Mouse (Mus musculus) hindbrain, postnatal 0 days (tissue): ENCODE data around the gene Rbfox2. TPM values are rescaled to one million over a fixed set of nuclear protein-coding genes. Genes with fewer than 3 reads are reported as not detected.

Experiments used
- ATAC-seq: fragments of 200-750 bp; cut with Nextera tagmentation; 2 replicates; pipeline ENCODE4 v1.8.0; 2017; ENCODE audit warnings: mild to moderate bottlenecking, moderate TSS enrichment, moderate library complexity
- DNase-seq: peaks from one replicate; pipeline ENCODE4 v3.0.0-alpha.2; 2015; ENCODE audit warnings: low spot score
- H3K27ac ChIP-seq: fragments of 300-500 bp; sonication (generic); 2 replicates; pipeline ENCODE4 v1.5.1; 2014; ENCODE audit warnings: mild to moderate bottlenecking
- H3K27me3 ChIP-seq: fragments of 300-500 bp; sonication (generic); 2 replicates; pipeline ENCODE4 v1.6.1; 2014; ENCODE audit warnings: low read length, mixed read lengths; ENCODE audit not compliant: insufficient read depth
- H3K36me3 ChIP-seq: fragments of 300-500 bp; sonication (generic); 2 replicates; pipeline ENCODE4 v1.6.1; 2014; ENCODE audit warnings: low read length, mixed read lengths; ENCODE audit not compliant: insufficient read depth
- H3K4me1 ChIP-seq: fragments of 300-500 bp; sonication (generic); 2 replicates; pipeline ENCODE4 v1.6.1; 2014; ENCODE audit warnings: antibody characterized with exemption, low read length, mixed read lengths; ENCODE audit not compliant: insufficient read depth
- H3K4me2 ChIP-seq: fragments of 300-500 bp; sonication (generic); 2 replicates; pipeline ENCODE4 v1.6.1; 2014; ENCODE audit warnings: low read depth, mild to moderate bottlenecking, low read length, moderate library complexity, mixed read lengths
- H3K4me3 ChIP-seq: fragments of 300-500 bp; sonication (generic); 2 replicates; pipeline ENCODE4 v1.5.1; 2014; ENCODE audit warnings: low read length
- H3K9ac ChIP-seq: fragments of 300-500 bp; sonication (generic); replicated peaks from 2 replicates; pipeline ENCODE4 v1.6.1; 2014; ENCODE audit warnings: mild to moderate bottlenecking, low read length, moderate library complexity, mixed read lengths
- H3K9me3 ChIP-seq: fragments of 300-500 bp; sonication (generic); 2 replicates; pipeline ENCODE4 v1.6.1; 2016; ENCODE audit warnings: low read length, mixed read lengths
- CTCF ChIP-seq: IDR thresholded peaks from 2 replicates; pipeline ENCODE4 v1.5.1; 2016; ENCODE audit warnings: antibody characterized with exemption, control low read depth, low read depth
- WGBS: fragments of 180-500 bp; shearing (Covaris S2); extraction: QIAGEN DNeasy Blood & Tissue Kit; methylation state at CpG from one replicate; pipeline ENCODE4 v1.1.7; 2014; 5-methylcytosine and 5-hydroxymethylcytosine counted together
- polyA plus RNA-seq: library from polyadenylated mRNA; unstranded; fragments of >200 nt; fragmentation: Nextera tagmentation; extraction: Ambion mirVana; gene quantifications from 2 replicates; pipeline ENCODE4 v1.2.1, GENCODE M21; 2015
- total RNA-seq: library from RNA; depleted of rRNA; stranded (reverse); fragments of >200 nt; gene quantifications from 2 replicates; pipeline ENCODE4 v1.2.3, GENCODE M21; 2014

Rbfox2 gene
- total and polyA plus RNA-seq, 2 experiments from 2014 or later, result 91.9 to 294 TPM

DNA sequence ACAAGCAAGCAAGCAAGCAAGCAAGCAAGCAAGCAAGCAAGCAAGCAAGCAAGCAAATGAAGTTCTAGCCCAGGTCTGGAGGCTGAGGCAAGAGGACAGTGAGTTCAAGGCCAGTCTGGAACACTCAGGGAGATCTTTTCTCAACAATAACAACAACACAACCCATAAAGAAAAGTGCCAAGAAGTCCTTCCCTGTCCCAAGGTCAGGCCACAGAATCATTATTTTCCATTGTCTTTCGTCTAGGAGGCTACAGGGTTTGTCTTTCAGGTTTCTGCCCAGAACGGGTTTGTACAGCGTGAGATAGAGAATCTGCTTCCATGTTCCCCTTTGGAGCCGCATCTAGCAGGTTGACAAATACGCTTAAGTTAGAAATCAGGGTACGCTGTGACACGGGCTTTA, 43.3 kb upstream of the Rbfox2 start:
- H3K36me3 ChIP-seq, result no peaks in the 10 kb centered on the region
- no peak overlapping the region for H3K4me2 ChIP-seq
- H3K4me1 ChIP-seq, result peaks cover 8% of the 10 kb centered on the region
- H3K27ac ChIP-seq, result no peak overlapping the region
- no peak overlapping the region for H3K4me3 ChIP-seq
- H3K9ac ChIP-seq, result no peak overlapping the region
- no peaks in the 10 kb centered on the region for H3K9me3 ChIP-seq
- 90% methylated on average over 7 of the region's 7 CpGs for WGBS
- DNase-seq (no peak), ATAC-seq (no peak)
- no peaks in the 10 kb centered on the region for H3K27me3 ChIP-seq
- no peak for TF ChIP-seq CTCF

DNA sequence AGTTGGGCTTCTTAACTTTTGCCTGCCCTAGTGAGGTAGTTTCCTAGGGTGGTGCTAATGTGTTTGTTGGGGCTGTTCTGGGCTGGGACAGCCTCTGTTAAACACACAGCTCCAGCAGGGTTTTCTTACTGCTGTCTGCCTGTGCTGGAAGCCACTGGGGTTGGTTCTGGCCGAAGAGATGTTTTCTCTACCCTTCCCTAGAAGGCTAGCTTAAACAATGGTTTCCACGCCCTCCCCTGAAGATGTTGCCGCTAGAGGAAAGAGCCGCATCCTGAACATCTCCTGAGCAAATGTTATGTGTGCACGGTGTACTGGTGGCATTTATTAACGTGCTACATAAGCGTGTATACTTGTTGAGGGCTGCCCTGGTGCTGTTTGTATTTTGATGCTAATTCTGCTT, 41.3 kb upstream of the Rbfox2 start:
- Histone ChIP-seq H3K9ac (no peak overlapping the region), H3K9me3 (no peaks in the 10 kb centered on the region), H3K36me3 (no peaks in the 10 kb centered on the region), H3K4me2 (no peak overlapping the region), H3K4me1 (peaks cover 15% of the 10 kb centered on the region), H3K4me3 (no peak overlapping the region), H3K27ac (no peak overlapping the region), H3K27me3 (no peaks in the 10 kb centered on the region)
- 66% methylated on average over 7 of the region's 7 CpGs for WGBS
- DNase-seq (no peak), ATAC-seq (no peak)
- no peak for TF ChIP-seq CTCF

DNA sequence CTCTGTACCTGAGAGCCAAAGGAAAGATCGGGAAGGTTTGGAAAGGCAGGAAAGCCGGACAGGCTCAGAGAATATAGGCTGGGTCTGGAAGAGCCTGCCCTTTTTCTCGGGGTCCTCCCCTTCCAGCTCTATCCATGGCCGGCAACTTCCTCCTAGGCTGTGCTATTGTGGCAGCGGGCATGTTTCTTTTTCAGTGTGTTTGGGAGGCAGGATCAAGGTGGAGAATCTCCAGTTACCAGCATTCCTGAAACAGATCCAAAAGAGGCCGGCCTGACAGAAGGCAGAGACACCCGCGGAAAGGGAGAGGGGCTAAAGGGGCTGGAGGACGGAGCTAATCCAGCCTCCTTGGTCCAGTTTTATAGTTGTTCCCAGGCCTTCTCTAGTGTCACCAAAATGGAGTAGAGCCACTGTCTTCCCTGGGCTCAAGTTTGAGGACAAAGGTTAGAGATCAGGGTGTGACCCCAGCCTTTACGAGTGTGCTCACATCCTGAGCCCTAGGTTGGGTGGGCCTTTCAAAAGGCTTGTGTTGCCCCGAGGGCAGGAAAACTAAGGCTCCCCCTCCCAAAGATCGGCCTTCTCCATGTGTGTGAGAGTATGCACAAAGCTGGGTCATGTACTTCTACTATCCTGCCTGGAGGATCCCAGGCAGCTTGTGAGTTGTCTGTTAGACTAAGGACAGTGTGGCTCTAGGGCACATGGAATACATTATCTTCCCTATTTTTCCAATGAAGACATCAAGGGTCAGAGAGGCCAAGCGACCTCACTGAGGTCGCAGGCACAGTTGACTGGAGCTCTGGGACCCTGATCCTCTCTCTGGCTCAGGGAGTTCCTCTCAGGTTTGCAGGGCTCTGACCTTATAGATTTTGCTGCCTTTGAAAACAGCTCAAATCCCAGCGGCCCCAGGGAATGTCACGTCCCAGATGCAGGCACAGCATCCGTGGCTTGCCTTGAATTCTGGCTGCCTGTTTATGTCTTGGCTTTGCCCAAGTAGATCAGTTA, 37.6 kb upstream of the Rbfox2 start:
- WGBS, result 37% methylated on average over 17 of the region's 17 CpGs
- H3K36me3 ChIP-seq, result no peaks in the 10 kb centered on the region
- no peak overlapping the region for H3K4me3 ChIP-seq
- TF ChIP-seq CTCF, result no peak
- H3K4me2 ChIP-seq, result peak overlapping the region; percentile 55
- H3K9me3 ChIP-seq, result no peaks in the 10 kb centered on the region
- DNase-seq (peak; percentile 50), ATAC-seq (peak; percentile 28)
- peak overlapping the region; percentile 30; the same call in 1 of the 2 replicates for H3K9ac ChIP-seq
- peaks cover 16% of the 10 kb centered on the region for H3K4me1 ChIP-seq
- H3K27me3 ChIP-seq, result no peaks in the 10 kb centered on the region
- peak overlapping the region; percentile 79 for H3K27ac ChIP-seq

DNA sequence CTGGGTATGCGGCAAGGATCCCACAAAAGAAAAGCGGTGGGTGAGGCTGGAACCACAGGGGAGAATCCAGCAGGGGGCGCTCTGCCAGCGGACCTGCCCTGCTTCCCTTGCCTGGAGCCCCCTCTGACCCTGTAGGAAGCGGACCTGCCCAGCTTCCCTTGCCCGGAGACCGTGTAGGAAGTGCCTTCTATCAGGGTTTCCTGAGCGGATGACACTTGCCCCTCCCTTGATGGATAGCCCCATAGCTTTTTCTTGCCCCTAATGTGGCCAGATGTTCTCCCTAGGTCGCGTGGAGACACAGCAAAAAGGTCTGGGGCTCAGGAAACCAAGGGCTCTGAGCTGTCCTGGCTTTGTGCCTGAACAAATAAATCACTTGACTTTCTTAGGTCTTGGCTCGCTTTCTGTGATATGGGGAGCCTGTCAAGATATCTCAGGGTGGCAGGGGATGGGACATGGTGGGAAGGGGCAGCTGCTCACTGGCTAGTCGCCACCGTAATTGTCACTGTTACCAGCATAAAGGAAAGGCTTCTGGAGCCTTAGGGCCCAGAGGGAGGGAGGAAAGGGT, 36.8 kb upstream of the Rbfox2 start:
- ATAC-seq, result peak; percentile 75

DNA sequence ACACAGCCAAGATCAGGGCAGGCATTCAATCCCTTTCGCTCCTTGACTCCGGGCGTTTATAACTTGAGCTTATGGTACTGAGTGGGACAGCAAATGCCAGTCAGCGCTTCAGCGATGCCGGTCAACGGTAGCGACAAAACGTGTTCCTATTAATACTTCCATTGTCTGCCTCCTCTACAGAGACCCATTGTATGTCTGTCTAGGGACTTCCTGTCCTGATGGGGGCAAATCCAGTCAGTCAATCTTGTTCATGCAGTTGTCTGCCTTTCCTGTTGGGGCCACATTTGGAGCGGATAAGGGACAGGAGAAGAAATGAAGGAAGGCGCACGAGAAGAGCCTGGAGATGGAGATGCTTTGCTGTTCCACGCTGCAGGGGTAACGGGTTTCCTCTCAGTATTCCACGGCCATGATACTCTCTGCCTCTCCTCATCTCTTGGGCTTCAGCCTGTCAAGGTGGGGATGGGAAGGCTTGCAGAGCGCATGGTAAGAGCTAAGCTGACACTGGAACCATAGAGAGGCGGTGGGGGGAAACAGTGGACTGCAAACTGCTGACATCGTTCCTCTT, 36.2 kb upstream of the Rbfox2 start:
- DNase-seq, result no peak
- no peak for TF ChIP-seq CTCF
- ATAC-seq, result no peak; the same call in 1 of the 2 replicates
- WGBS, result 19% methylated on average over 18 of the region's 18 CpGs
- H3K36me3 ChIP-seq, result no peaks in the 10 kb centered on the region
- peak overlapping the region; percentile 79 for H3K27ac ChIP-seq
- H3K9me3 ChIP-seq, result no peaks in the 10 kb centered on the region
- H3K27me3 ChIP-seq, result no peaks in the 10 kb centered on the region
- H3K4me2 ChIP-seq, result peak overlapping the region; percentile 55
- H3K4me3 ChIP-seq, result 0 out of 2 replicates have a peak overlapping the region, but pooled peaks have one; percentile 3
- peak overlapping the region; percentile 25 for H3K9ac ChIP-seq
- peaks cover 16% of the 10 kb centered on the region for H3K4me1 ChIP-seq

More for the DNA sequence above, 36.8 kb upstream of the Rbfox2 start:
- Histone ChIP-seq H3K9ac (peak overlapping the region; percentile 30), H3K4me1 (peaks cover 16% of the 10 kb centered on the region), H3K27ac (peak overlapping the region; percentile 79), H3K9me3 (no peaks in the 10 kb centered on the region), H3K27me3 (no peaks in the 10 kb centered on the region), H3K36me3 (no peaks in the 10 kb centered on the region), H3K4me3 (0 out of 2 replicates have a peak overlapping the region, but pooled peaks have one; percentile 3), H3K4me2 (peak overlapping the region; percentile 55)
- peak; percentile 76 for DNase-seq
- WGBS, result 6% methylated on average over 13 of the region's 13 CpGs
- TF ChIP-seq CTCF, result peak; percentile 85

DNA sequence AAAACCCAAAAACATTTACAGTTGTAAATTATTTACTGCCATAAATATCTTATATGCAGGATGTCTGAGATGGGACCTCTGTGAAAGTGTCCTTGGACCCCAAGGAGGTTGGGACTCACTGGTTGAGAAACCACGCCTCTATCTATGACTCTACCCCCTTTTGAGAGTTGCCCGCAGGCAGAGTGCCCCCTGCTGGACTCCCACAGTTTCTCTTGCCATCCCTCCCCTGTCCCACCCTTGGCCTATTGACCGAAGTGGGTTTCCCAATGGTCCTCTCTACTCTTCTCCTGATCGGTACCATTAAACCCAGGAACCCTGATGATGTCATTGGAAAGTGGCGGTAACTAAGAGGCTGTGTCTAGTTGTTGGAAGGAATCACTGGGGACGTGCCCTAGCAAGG, 35.2 kb upstream of the Rbfox2 start:
- H3K4me3 ChIP-seq, result no peak overlapping the region
- ATAC-seq, result no peak
- no peak overlapping the region for H3K27ac ChIP-seq
- TF ChIP-seq CTCF, result peak; percentile 22
- DNase-seq, result no peak
- H3K9me3 ChIP-seq, result no peaks in the 10 kb centered on the region
- 88% methylated on average over 6 of the region's 6 CpGs for WGBS
- H3K36me3 ChIP-seq, result no peaks in the 10 kb centered on the region
- H3K4me2 ChIP-seq, result no peak overlapping the region
- no peaks in the 10 kb centered on the region for H3K27me3 ChIP-seq
- no peak overlapping the region for H3K9ac ChIP-seq
- peaks cover 16% of the 10 kb centered on the region for H3K4me1 ChIP-seq
